Mouse (Mus musculus): Measurements from ENCODE around the gene Cpm. TPM values are rescaled to one million over a fixed set of nuclear protein-coding genes. Genes with fewer than 3 reads are reported as not detected.
"Not testable (repeated sequence)": the region's sequence is repeated elsewhere in the genome, so short reads cannot be mapped to it uniquely, and the experiment has no call there.

Gene Cpm
- polyA plus RNA-seq, 2 experiments: 24.4 to 41.6 TPM

DNA sequence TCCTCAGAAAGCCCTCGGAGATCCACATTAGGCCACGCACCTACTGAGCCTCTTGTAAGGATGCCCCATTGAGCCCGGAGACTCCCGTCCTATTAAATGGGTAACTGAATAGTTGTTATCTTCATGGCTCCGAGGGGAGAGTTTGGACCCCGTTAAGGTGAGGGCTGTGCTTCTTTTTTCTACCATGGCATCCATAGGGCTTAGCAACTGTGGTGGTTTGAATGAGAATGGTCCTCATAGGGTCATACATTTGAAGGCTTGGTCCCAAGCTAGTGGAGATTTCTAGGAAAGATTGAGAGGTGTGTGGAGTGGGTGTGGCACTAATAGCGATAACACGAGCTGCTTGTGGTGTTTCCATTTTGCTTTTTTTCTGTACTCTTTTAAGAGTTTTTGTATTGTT lies 14.1 kb upstream of the Cpm start:
- H3K9me3 ChIP-seq (ENCODE audit: control insufficient read depth, low read length): no peaks in the 10 kb centered on the region
- no peak overlapping the region for H3K4me3 ChIP-seq (replicated peaks; ENCODE audit: low read length)
- H3K27ac ChIP-seq (replicated peaks; ENCODE audit: low read depth, low read length): no peak overlapping the region
- no peaks in the 10 kb centered on the region for H3K27me3 ChIP-seq (ENCODE audit: control insufficient read depth, insufficient read depth, low read length)
- WGBS: 88% methylated on average over 8 of the region's 8 CpGs
- DNase-seq (ENCODE audit: low spot score) (no peak), ATAC-seq (ENCODE audit: low FRiP score, low read depth) (no peak)
- H3K4me1 ChIP-seq (ENCODE audit: control insufficient read depth, insufficient read depth, low read length): no peaks in the 10 kb centered on the region
- no peak overlapping the region for H3K4me2 ChIP-seq (replicated peaks; ENCODE audit: low read depth, low read length, severe bottlenecking)
- TF ChIP-seq POLR2A (IDR thresholded peaks at IDR 0.05; ENCODE audit: borderline replicate concordance, extremely low read depth, insufficient read depth, insufficient read length): no peak
- no peaks in the 10 kb centered on the region for H3K36me3 ChIP-seq (ENCODE audit: control insufficient read depth, insufficient read depth, low read length)
- no peak overlapping the region for H3K9ac ChIP-seq (ENCODE audit: low read depth, low read length, severe bottlenecking)

GRCm38 (mm10) chr10:117615746-117616145 lies 13.6 kb upstream of the Cpm start:
- H3K9me3 ChIP-seq (ENCODE audit: control insufficient read depth, low read length): no peaks in the 10 kb centered on the region
- WGBS: 73% methylated on average over 4 of the region's 4 CpGs
- no peak overlapping the region for H3K9ac ChIP-seq (ENCODE audit: low read depth, low read length, severe bottlenecking)
- no peaks in the 10 kb centered on the region for H3K36me3 ChIP-seq (ENCODE audit: control insufficient read depth, insufficient read depth, low read length)
- no peak for ATAC-seq (ENCODE audit: low FRiP score, low read depth)
- H3K4me3 ChIP-seq (replicated peaks; ENCODE audit: low read length): no peak overlapping the region
- H3K4me2 ChIP-seq (replicated peaks; ENCODE audit: low read depth, low read length, severe bottlenecking): no peak overlapping the region
- H3K27ac ChIP-seq (replicated peaks; ENCODE audit: low read depth, low read length): no peak overlapping the region
- H3K27me3 ChIP-seq (ENCODE audit: control insufficient read depth, insufficient read depth, low read length): no peaks in the 10 kb centered on the region
- no peak for TF ChIP-seq POLR2A (IDR thresholded peaks at IDR 0.05; ENCODE audit: borderline replicate concordance, extremely low read depth, insufficient read depth, insufficient read length)
- H3K4me1 ChIP-seq (ENCODE audit: control insufficient read depth, insufficient read depth, low read length): no peaks in the 10 kb centered on the region
- no peak for DNase-seq (ENCODE audit: low spot score)

DNA sequence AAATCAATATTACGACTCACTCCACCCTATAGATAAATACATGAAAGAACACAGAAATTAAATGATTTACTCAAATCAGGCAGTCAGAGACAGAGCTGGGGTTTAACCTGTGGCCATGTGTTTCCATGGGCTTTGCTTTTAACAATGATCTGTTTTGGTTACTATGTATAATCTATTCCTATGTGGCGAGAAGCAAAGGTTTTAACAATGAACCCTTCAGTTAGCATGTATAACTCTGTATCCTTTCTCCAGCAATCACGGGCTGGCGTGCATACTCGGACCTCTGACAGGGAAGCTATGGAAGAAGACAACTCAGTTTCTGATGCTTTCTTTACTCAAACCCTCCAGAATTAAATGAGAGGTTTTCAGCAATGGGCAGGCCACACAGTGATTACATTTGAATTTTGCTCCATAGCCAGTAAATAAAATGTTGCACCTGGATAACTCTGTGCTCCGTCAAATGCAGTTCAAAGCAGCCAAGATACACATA lies 13.1 kb upstream of the Cpm start:
- Histone ChIP-seq H3K9ac (ENCODE audit: low read depth, low read length, severe bottlenecking) (no peak overlapping the region), H3K4me3 (replicated peaks; ENCODE audit: low read length) (no peak overlapping the region), H3K27me3 (ENCODE audit: control insufficient read depth, insufficient read depth, low read length) (no peaks in the 10 kb centered on the region), H3K9me3 (ENCODE audit: control insufficient read depth, low read length) (no peaks in the 10 kb centered on the region), H3K27ac (replicated peaks; ENCODE audit: low read depth, low read length) (no peak overlapping the region), H3K4me2 (replicated peaks; ENCODE audit: low read depth, low read length, severe bottlenecking) (no peak overlapping the region), H3K4me1 (ENCODE audit: control insufficient read depth, insufficient read depth, low read length) (no peaks in the 10 kb centered on the region), H3K36me3 (ENCODE audit: control insufficient read depth, insufficient read depth, low read length) (no peaks in the 10 kb centered on the region)
- ATAC-seq (ENCODE audit: low FRiP score, low read depth) (no peak), DNase-seq (ENCODE audit: low spot score) (no peak)
- WGBS: 89% methylated on average over 6 of the region's 6 CpGs
- no peak for TF ChIP-seq POLR2A (IDR thresholded peaks at IDR 0.05; ENCODE audit: borderline replicate concordance, extremely low read depth, insufficient read depth, insufficient read length)

DNA sequence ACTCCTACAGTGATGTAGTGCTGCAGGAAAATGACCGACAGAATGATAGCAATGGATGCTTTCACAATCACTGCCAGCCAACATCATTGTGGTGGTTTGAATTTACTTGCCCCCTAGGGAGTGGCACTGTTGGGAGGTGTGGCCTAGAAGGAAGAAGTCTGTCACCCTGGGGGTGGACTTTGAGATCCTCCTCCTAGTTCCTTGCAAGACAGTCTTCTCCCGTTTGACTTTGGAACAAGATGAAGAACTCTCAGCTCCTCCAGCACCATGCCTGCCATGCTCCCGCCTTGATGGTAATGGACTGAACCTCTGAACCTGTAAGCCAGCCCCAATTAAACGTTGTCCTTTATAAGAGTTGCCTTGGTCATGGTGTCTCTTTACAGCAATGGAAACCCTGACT lies 12.5 kb upstream of the Cpm start:
- H3K9ac ChIP-seq (ENCODE audit: low read depth, low read length, severe bottlenecking); DNase-seq (ENCODE audit: low spot score); H3K27ac ChIP-seq (replicated peaks; ENCODE audit: low read depth, low read length); H3K4me3 ChIP-seq (replicated peaks; ENCODE audit: low read length); H3K4me1 ChIP-seq (ENCODE audit: control insufficient read depth, insufficient read depth, low read length); H3K4me2 ChIP-seq (replicated peaks; ENCODE audit: low read depth, low read length, severe bottlenecking); H3K27me3 ChIP-seq (ENCODE audit: control insufficient read depth, insufficient read depth, low read length); ATAC-seq (ENCODE audit: low FRiP score, low read depth); H3K9me3 ChIP-seq (ENCODE audit: control insufficient read depth, low read length); H3K36me3 ChIP-seq (ENCODE audit: control insufficient read depth, insufficient read depth, low read length): not testable (repeated sequence)
- 74% methylated on average over 4 of the region's 4 CpGs for WGBS

DNA sequence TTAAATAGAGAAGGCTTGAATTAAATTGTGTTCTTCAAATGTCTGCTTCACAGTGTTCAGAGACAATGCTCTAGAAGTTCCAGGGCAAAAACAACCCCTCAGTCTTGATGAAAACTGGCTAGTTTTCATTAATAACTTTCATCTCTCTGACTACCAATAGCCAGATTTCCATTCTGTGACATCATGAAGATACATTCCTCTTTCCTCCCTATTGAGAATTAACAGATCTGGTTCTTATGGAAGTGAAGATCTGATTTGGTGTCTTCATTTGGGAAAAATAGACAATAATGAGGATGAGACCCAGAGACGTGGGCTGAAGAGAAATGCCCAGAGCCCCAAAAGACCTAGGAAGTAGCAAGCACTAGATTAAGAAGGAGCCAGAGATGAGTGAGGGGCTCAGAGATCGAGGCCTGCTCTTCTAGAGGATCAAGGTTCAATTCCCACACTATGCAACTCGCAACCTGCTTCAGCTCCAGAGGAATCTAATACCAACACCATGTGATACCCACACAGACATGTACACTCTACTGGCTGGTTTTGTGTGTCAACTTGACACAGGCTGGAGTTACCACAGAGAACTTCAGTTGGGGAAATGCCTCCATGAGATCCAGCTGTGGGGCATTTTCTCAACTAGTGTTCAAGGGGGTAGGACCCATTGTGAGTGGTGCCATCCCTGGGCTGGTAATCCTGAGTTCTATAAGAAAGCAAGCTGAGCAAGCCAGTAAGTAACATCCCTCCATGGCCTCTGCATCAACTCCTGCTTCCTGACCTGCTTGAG lies 11.5 kb upstream of the Cpm start:
- Histone ChIP-seq H3K9ac (ENCODE audit: low read depth, low read length, severe bottlenecking) (no peak overlapping the region), H3K27ac (replicated peaks; ENCODE audit: low read depth, low read length) (no peak overlapping the region), H3K4me1 (ENCODE audit: control insufficient read depth, insufficient read depth, low read length) (no peaks in the 10 kb centered on the region), H3K27me3 (ENCODE audit: control insufficient read depth, insufficient read depth, low read length) (no peaks in the 10 kb centered on the region), H3K4me2 (replicated peaks; ENCODE audit: low read depth, low read length, severe bottlenecking) (no peak overlapping the region), H3K9me3 (ENCODE audit: control insufficient read depth, low read length) (no peaks in the 10 kb centered on the region), H3K36me3 (ENCODE audit: control insufficient read depth, insufficient read depth, low read length) (no peaks in the 10 kb centered on the region), H3K4me3 (replicated peaks; ENCODE audit: low read length) (no peak overlapping the region)
- DNase-seq (ENCODE audit: low spot score): no peak
- no peak for TF ChIP-seq POLR2A (IDR thresholded peaks at IDR 0.05; ENCODE audit: borderline replicate concordance, extremely low read depth, insufficient read depth, insufficient read length)
- WGBS: 85% methylated on average over 3 of the region's 3 CpGs
- no peak for ATAC-seq (ENCODE audit: low FRiP score, low read depth)
